Mouse (Mus musculus) hindbrain, embryonic 12.5 days (tissue): ENCODE results near the gene Folh1. TPM values are rescaled to one million over a fixed set of nuclear protein-coding genes. Genes with fewer than 3 reads are reported as not detected.
"Not testable (repeated sequence)": the region's sequence is repeated elsewhere in the genome, so short reads cannot be mapped to it uniquely, and the experiment has no call there.

Experiments
- ATAC-seq: fragments of 200-750 bp; cut with Nextera tagmentation; 2 replicates; pipeline ENCODE4 v1.8.0; 2017; ENCODE audit warnings: moderate TSS enrichment; ENCODE audit not compliant: low FRiP score
- H3K27ac ChIP-seq: fragments of 300-500 bp; sonication (generic); 2 replicates; pipeline ENCODE4 v1.5.1; 2016; ENCODE audit warnings: mild to moderate bottlenecking
- H3K27me3 ChIP-seq: fragments of 300-500 bp; sonication (generic); 2 replicates; pipeline ENCODE4 v1.6.1; 2016; ENCODE audit warnings: mild to moderate bottlenecking
- H3K36me3 ChIP-seq: fragments of 300-500 bp; sonication (generic); 2 replicates; pipeline ENCODE4 v1.6.1; 2016; ENCODE audit warnings: mild to moderate bottlenecking
- H3K4me1 ChIP-seq: fragments of 300-500 bp; sonication (generic); 2 replicates; pipeline ENCODE4 v1.6.1; 2016
- H3K4me2 ChIP-seq: fragments of 300-500 bp; sonication (generic); replicated peaks from 2 replicates; pipeline ENCODE4 v1.6.1; 2016; ENCODE audit warnings: mild to moderate bottlenecking
- H3K4me3 ChIP-seq: fragments of 300-500 bp; sonication (generic); 2 replicates; pipeline ENCODE4 v1.5.1; 2016; ENCODE audit warnings: mild to moderate bottlenecking
- H3K9ac ChIP-seq: fragments of 300-500 bp; sonication (generic); 2 replicates; pipeline ENCODE4 v1.6.1; 2016; ENCODE audit warnings: mild to moderate bottlenecking, moderate library complexity
- H3K9me3 ChIP-seq: fragments of 300-500 bp; sonication (generic); replicated peaks from 2 replicates; pipeline ENCODE4 v1.6.1; 2016; ENCODE audit warnings: mild to moderate bottlenecking
- WGBS: fragments of 180-500 bp; shearing (Covaris S2); methylation state at CpG from one replicate; pipeline ENCODE4 v1.1.7; 2016; 5-methylcytosine and 5-hydroxymethylcytosine counted together
- polyA plus RNA-seq: library from polyadenylated mRNA; unstranded; fragments of >200 nt; fragmentation: Nextera tagmentation; extraction: Ambion mirVana; gene quantifications from 2 replicates; pipeline ENCODE4 v1.2.1, GENCODE M21; 2016

Folh1 gene
- polyA plus RNA-seq: 0.18 and 0.21 TPM in 2 replicates

GRCm38 (mm10) chr7:86775617-86776325 is at the start of gene Folh1:
Gene Folh1 (minus strand): TSS chr7:86775943.
- H3K9me3 ChIP-seq: no peaks in the 10 kb centered on the region
- no peak within 1 kb of the TSS for H3K27ac ChIP-seq
- ATAC-seq: peak; percentile 52; the same call in 1 of the 2 replicates
- H3K4me1 ChIP-seq: no peaks in the 10 kb centered on the region
- H3K27me3 ChIP-seq: no peaks in the 10 kb centered on the region
- H3K4me3 ChIP-seq: peak within 1 kb of the TSS; percentile 15; the same call in 1 of the 2 replicates
- 5% methylated on average over 11 of the region's 11 CpGs for WGBS
- H3K4me2 ChIP-seq: peak within 1 kb of the TSS; percentile 45
- no peak within 1 kb of the TSS for H3K9ac ChIP-seq
- H3K36me3 ChIP-seq: no peaks in the 10 kb centered on the region

- H3K27me3 ChIP-seq: no peaks in the 10 kb centered on the region
- WGBS: 81% methylated on average over 1 of the region's 1 CpGs
- H3K4me2 ChIP-seq: no peak overlapping the region
- no peaks in the 10 kb centered on the region for H3K4me1 ChIP-seq
- no peak overlapping the region for H3K4me3 ChIP-seq
- ATAC-seq: no peak
- H3K9ac ChIP-seq: no peak overlapping the region
- no peaks in the 10 kb centered on the region for H3K9me3 ChIP-seq
- H3K36me3 ChIP-seq: no peaks in the 10 kb centered on the region
- H3K27ac ChIP-seq: no peak overlapping the region
Observed at GRCm38 (mm10) chr7:86816466-86816865, 40.7 kb upstream of the Folh1 start.

GRCm38 (mm10) chr7:86815716-86816115 is 40.0 kb upstream of the Folh1 start:
- H3K4me3 ChIP-seq, H3K27me3 ChIP-seq, H3K9ac ChIP-seq, ATAC-seq, H3K4me1 ChIP-seq, H3K4me2 ChIP-seq, H3K27ac ChIP-seq, H3K36me3 ChIP-seq, H3K9me3 ChIP-seq: not testable (repeated sequence)
- 86% methylated on average over 6 of the region's 6 CpGs for WGBS

DNA sequence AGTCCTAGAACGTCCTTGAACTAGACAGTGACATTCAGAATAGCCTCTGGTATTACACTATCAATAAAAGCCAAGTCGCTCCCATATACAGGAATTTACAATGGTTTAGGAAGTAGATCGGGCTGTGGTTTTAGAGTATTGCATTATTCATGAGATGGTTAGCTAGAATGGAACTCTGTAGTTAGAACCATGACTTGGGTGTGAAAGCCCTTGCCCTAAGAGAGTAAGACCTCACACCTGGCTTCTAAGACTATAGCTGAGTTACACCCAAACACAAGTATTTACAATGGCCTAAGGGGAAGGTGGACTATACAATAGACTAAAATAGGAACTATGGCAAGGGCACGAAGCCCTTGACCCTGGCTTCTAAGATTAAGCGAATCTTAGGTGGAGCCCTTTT is 39.5 kb upstream of the Folh1 start:
- not testable (repeated sequence) for H3K4me1 ChIP-seq, H3K4me2 ChIP-seq, H3K27ac ChIP-seq, H3K4me3 ChIP-seq, H3K9me3 ChIP-seq, H3K9ac ChIP-seq, ATAC-seq, H3K27me3 ChIP-seq, H3K36me3 ChIP-seq
- 88% methylated on average over 5 of the region's 5 CpGs for WGBS

- Histone ChIP-seq H3K4me1 (no peaks in the 10 kb centered on the region), H3K9me3 (no peaks in the 10 kb centered on the region), H3K27ac (no peak within 1 kb of the TSS), H3K9ac (no peak within 1 kb of the TSS), H3K4me2 (no peak within 1 kb of the TSS), H3K4me3 (no peak within 1 kb of the TSS), H3K27me3 (no peaks in the 10 kb centered on the region), H3K36me3 (no peaks in the 10 kb centered on the region)
- no peak for ATAC-seq
Observed at GRCm38 (mm10) chr7:86794727-86795126, 19.0 kb upstream of the Folh1 start, which contains the start of gene Vmn2r77. Gene Vmn2r77 (plus strand): TSS chr7:86795027.

DNA sequence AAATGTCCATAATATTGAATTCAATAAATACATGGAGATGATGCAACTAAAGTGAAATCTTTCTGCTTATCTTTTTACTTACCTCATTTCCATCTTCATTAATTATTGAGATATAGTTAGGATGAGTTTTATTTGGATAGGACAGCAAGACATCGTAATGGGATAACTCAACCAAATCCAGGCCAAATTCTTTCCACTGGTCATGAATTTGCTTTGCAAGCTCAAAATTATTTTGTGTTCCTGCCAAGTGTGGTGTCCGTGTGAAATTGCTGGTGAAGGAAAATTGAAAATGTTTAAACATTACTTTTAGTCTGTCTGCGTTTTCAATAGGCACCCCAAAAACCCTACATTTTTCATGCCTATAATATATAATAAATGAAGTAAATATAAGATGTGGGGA is 4.1 kb downstream of the Folh1 start:
- Histone ChIP-seq H3K27ac (no peak overlapping the region), H3K4me1 (no peaks in the 10 kb centered on the region), H3K4me3 (no peak overlapping the region), H3K4me2 (no peak overlapping the region), H3K27me3 (no peaks in the 10 kb centered on the region), H3K36me3 (no peaks in the 10 kb centered on the region), H3K9ac (no peak overlapping the region), H3K9me3 (no peaks in the 10 kb centered on the region)
- no peak for ATAC-seq
- 94% methylated on average over 3 of the region's 3 CpGs for WGBS

DNA sequence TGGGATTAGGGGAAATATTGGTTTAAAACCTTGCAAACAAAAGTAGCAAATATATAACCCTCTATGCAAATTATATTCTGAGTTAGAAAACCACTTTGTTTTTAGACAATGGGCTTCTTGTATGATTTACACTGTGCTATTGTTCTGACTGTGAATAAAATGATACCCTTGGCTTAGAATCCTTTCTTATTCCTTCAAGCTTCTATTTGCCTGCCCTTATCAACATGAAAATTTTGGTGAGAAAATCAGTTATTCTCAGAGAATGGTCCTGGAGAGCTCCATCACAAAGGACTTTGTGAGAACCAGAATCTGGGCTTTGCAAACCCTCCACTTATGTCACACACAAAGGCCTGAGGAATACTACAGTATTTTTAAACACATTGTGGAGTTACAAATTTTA is 11.1 kb downstream of the Folh1 start:
- no peaks in the 10 kb centered on the region for H3K27me3 ChIP-seq
- no peak for ATAC-seq
- no peak overlapping the region for H3K27ac ChIP-seq
- H3K9ac ChIP-seq: no peak overlapping the region
- H3K4me1 ChIP-seq: no peaks in the 10 kb centered on the region
- H3K4me3 ChIP-seq: no peak overlapping the region
- H3K36me3 ChIP-seq: no peaks in the 10 kb centered on the region
- H3K9me3 ChIP-seq: no peaks in the 10 kb centered on the region
- H3K4me2 ChIP-seq: no peak overlapping the region

DNA sequence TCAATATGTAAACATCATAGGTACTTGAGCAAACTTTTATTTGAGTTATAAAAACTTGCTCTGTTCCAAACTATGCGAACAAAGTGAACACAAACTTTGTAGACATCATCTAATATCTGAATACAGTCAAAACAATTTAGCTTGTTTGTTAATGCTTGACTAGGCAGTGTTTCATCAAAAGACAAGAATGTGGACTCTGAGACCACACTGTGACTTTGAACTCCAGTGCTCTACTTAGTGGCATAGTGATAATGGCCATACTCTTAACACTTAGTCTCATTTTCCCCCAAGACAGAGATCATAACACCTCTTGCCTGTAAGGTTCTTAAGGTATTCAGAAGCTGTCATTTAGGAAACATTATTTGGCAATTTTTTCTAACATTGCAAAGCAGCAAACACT is 15.0 kb downstream of the Folh1 start:
- H3K9ac ChIP-seq: no peak overlapping the region
- H3K4me3 ChIP-seq: no peak overlapping the region
- no peaks in the 10 kb centered on the region for H3K9me3 ChIP-seq
- no peaks in the 10 kb centered on the region for H3K27me3 ChIP-seq
- H3K4me2 ChIP-seq: no peak overlapping the region
- WGBS: 85% methylated on average over 1 of the region's 1 CpGs
- ATAC-seq: no peak
- no peaks in the 10 kb centered on the region for H3K4me1 ChIP-seq
- H3K36me3 ChIP-seq: no peaks in the 10 kb centered on the region
- H3K27ac ChIP-seq: no peak overlapping the region

DNA sequence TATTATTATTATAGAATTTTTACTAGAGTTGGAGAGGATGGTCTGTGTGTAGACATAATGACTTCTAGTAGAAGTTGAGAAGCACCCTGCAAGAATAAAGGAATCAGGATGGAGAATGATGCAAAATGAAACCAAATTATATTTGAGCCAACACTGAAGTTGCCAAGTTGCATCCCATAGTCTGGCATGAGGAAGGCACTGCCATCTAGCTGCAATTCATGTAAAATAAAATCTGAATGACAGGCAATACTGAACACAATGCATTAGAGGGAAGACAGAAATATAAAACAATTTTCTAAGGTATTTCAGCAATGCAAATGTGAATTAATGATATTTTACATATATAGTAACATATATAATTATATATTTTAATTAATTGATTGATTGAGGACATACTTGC is 50.7 kb downstream of the Folh1 start:
- Histone ChIP-seq H3K4me3 (no peak overlapping the region), H3K4me1 (no peaks in the 10 kb centered on the region), H3K9ac (no peak overlapping the region), H3K36me3 (no peaks in the 10 kb centered on the region), H3K9me3 (no peaks in the 10 kb centered on the region), H3K4me2 (no peak overlapping the region), H3K27me3 (no peaks in the 10 kb centered on the region), H3K27ac (no peak overlapping the region)
- no peak for ATAC-seq

DNA sequence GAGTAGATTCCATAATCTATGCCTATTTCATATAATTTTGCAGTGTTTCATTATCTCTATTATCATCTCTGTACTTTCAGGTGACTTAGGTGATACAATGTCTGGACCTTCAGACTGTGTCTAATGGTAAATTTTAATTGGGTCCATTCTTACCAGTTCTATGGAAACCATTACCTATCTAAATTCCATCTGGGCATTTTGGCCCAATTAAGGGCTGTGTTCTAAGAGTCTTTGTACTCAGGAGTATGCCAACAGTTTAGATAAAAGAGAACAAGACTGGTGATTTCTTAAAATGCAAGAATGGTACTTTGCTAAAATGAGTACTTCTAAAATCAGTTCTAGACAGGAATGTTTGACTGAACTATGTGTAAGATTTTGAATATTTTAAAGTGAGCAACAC is 87.7 kb downstream of the Folh1 start, which contains the start of gene Olfr292:
TSS of gene Olfr292 (plus strand) at position 301 of the 400 bp plus-strand sequence.
- Histone ChIP-seq H3K27me3 (no peaks in the 10 kb centered on the region), H3K4me2 (no peak within 1 kb of the TSS), H3K4me3 (no peak within 1 kb of the TSS), H3K4me1 (no peaks in the 10 kb centered on the region), H3K9me3 (no peaks in the 10 kb centered on the region), H3K27ac (no peak within 1 kb of the TSS), H3K36me3 (no peaks in the 10 kb centered on the region), H3K9ac (no peak within 1 kb of the TSS)
- ATAC-seq: no peak

Other genes with a start within 250 kb of the Folh1 start
- not detected in 2 replicates for gene Olfr295, start 192.1 kb downstream of the Folh1 start, polyA plus RNA-seq
- not detected in 2 replicates for gene Olfr294, start 159.3 kb downstream of the Folh1 start, polyA plus RNA-seq
- not detected in 2 replicates for gene Olfr293, start 126.9 kb downstream of the Folh1 start, polyA plus RNA-seq
- not detected in 2 replicates for gene Olfr292, start 87.6 kb downstream of the Folh1 start, polyA plus RNA-seq
- gene Vmn2r77, start 19.1 kb upstream of the Folh1 start, polyA plus RNA-seq: not detected in 2 replicates
- not detected in 2 replicates for gene Vmn2r78, start 139.2 kb upstream of the Folh1 start, polyA plus RNA-seq
- gene Vmn2r79, start 220.2 kb upstream of the Folh1 start, polyA plus RNA-seq: not detected in 2 replicates